Mouse (Mus musculus) right cerebral cortex, postnatal 25 days (tissue): ENCODE data around the gene Pak7.
"Not testable (repeated sequence)": the region's sequence is repeated elsewhere in the genome, so short reads cannot be mapped to it uniquely, and the experiment has no call there.

Experiments
- DNase-seq: peaks from one replicate; pipeline ENCODE4 v3.0.0; 2022

The Pak7 gene

GRCm38 (mm10) chr2:136387181-136388131, at the start of gene Pak7:
TSS of gene Pak7 (minus strand) at chr2:136387967.
- DNase-seq: peak; percentile 84

DNA sequence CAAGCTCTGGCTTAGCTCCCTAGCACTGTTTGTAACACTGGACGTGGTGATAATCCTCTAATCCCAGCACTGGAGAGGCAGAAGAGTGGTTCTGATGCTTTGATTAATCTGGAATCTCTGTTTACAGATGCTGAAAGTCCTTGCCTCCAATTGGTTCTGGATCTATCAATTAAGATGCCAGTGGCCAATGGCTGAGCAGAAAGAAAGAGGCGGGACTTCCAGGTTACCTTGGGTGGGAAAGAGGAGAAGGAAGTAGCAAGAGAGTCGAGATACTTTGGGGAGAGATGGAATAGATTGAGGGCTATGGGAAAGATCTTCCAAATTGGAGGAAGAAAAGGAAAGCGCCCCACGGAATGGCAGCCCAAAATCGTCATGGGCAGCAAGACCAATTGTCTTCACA, 37.8 kb upstream of the Pak7 start:
- DNase-seq: no peak

DNA sequence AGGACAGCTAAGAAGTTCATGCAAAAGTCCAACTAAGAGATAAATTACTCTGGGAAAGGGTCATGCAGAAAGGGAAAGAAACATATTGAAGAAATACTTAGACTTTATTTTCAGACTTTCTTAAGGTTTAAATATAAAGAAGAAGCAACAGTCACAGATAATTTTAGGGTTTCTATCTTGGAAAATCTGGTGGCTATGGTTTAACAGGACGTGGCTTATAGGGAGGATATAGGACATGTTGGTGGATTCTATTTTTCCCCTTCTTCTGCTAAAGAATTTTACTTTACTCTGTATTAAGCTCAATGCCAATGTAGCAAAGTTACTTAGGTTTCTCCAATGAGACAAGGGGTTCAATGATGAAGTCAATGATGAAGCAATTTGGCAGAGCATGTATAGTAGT, 31.8 kb upstream of the Pak7 start:
- no peak for DNase-seq

GRCm38 (mm10) chr2:136416381-136416780, 28.6 kb upstream of the Pak7 start:
- no peak for DNase-seq

DNA sequence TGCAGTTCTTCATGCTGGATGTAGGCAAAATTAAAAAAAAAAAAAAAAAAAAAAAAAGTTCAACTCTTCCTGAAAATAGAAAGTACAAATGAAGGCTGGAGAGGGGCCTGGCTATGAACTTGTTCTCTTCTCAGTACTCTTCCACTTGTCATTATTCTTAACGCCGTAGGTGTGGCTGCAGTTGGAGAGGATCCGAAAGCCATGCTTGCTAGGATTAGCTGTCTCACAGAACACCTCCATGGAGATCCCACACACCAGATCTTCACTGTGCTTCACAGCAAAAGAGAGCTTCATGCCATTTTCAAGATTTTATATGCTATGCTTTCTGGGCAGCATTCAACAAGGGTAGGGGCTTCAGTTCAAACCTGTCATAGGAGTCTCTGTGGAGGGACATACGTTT, 14.8 kb upstream of the Pak7 start:
- DNase-seq: no peak

DNA sequence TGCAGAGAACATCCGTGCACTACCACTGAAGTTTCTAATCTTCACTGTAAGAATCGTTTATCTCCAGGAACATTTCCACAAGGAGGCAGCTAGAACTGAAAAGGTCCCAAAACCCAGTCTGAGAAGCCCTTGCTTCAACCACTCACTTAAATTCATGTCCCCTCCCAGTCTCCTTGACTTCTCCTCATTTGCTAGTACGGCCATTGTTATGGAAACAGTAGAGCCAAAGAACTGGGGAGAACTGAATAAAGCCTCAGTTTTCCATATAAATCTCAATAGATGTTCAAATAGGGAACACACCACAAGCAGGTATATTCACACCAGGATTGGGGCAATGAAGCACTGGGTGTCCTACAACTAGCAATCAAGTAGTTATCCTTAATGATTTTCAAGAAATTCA, 12.4 kb downstream of the Pak7 start:
- DNase-seq: no peak

DNA sequence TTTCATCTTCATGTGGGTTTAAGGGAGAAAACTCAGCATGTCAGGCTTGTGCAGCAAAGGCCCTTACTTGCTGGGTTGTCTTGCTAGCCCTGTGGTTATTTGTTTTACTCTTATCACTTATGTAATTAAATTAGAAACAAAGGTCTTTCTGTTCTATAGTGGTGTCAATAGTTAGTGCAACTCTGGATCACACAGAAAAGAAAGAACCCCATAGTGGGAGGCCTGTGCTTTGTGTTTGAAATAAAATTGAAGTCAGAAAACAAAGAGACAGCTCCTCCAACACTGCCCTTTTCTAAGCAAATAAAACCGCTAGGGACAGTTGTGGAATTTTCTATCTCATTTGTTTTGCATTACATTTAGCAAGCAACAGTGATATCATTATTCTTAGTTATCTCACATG, 15.4 kb downstream of the Pak7 start:
- no peak for DNase-seq

- peak; percentile 6 for DNase-seq
Measured at GRCm38 (mm10) chr2:136351393-136352096, 36.2 kb downstream of the Pak7 start.

DNA sequence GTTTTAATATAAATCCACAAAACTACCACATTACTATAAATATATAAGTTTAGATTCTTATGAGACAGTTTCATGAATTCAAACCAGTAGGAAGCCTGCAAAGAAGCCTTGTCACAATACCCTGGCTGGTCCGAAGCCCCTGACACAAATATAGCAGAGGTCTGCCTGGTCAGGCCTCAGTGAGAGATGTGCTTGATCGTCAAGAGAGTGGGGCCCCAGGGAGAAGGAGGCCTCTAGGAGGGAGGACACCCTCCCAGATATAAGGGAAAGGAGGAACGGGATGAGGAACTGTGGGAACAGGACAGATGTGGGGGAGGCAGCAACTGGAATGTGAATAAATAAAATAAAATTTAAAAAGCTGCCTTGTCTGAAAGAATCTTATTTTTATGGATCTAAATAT, 37.3 kb downstream of the Pak7 start:
- DNase-seq: no peak

DNA sequence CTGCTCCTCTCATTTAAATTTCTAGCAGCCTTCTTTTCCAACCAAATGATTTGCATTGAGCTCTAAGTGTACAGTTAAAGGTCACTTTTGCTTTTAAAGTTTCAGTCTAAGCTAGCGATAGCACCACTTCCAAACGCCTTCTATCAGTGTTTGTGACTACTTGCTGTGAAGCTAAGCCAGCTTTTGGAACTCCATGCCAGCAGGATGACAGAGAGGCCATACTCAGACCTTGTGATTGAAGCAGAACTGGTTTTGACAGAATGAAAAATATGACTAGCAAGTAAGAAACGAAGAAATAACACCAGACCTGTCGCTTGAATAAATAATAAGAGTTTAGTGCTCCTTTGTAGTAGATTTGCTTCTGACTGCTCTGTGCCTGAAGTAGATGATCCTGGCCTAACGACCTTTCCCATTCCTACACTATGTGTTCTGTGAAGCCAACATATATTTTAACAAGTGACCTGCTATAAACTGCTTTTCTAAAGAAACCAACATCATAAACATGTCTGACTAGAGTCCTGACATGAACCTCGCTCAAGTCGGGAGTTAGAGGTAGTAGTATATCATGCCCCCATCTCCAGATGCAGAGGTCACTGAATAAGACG, 38.0 kb downstream of the Pak7 start:
- DNase-seq: no peak

GRCm38 (mm10) chr2:136344240-136344780, 43.5 kb downstream of the Pak7 start:
- not testable (repeated sequence) for DNase-seq

DNA sequence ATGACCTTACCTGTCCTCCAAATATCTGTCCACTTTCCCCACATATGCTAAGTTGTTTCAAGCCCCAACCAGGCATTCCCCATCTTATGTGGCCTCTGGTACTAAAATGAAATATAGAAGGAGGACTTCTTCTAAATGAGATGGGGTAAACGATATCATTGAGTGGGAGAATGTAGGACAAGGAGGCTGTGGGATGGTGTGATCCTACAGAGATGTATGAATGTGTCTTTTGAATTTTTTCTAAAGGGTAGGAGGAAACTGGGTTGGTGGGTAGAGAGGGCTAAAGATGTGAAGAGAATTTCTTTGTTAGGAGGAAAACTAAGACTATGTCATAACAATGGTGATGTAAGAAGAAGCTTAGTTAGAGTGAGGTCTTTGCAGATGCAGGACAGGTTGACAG, 57.8 kb downstream of the Pak7 start:
- DNase-seq: no peak

GRCm38 (mm10) chr2:136325646-136326045, 62.1 kb downstream of the Pak7 start:
- DNase-seq: no peak

GRCm38 (mm10) chr2:136309313-136309712, 78.5 kb downstream of the Pak7 start:
- DNase-seq: no peak

DNA sequence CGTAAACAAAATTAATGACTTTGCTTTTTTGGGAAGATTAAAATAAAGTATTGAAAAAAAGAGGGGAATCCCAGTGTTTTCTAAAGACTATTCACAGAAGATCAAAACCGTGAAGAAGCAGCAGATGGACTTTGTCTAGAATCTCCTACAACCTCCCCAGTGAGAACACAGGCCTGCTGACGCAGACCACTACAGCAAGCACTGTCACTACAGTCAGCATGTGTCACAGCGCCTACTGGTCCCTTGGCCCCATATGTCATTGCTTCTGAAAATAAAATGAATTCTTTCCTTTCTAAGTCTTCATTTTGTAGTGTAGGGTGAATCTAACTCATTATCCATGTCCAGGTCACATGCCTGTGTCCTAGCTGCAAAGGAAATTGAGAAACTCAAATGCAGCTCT, 79.0 kb downstream of the Pak7 start:
- no peak for DNase-seq

- DNase-seq: no peak
Measured at GRCm38 (mm10) chr2:136302201-136302600, 85.6 kb downstream of the Pak7 start.

- DNase-seq: peak; percentile 14
Measured at GRCm38 (mm10) chr2:136301406-136301805, 86.4 kb downstream of the Pak7 start.

DNA sequence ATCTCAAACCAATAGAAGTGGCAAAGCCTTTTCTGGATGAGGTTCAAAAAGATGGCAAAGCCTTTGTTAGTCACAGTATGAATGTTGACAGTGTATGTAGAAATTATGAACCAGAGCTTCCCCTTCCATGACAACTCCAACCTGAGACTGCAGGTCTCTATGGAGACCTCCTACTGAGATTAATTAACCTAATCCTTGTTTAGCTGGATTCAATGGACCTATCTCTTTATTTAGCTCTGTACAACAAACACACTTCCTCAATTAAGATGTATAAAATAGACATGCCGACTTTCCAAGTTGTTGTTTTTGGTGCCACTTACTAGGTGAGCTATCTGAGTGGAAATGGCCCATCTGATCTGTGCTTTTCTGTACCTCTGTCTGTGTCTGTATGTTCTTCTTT, 90.4 kb downstream of the Pak7 start:
- no peak for DNase-seq

DNA sequence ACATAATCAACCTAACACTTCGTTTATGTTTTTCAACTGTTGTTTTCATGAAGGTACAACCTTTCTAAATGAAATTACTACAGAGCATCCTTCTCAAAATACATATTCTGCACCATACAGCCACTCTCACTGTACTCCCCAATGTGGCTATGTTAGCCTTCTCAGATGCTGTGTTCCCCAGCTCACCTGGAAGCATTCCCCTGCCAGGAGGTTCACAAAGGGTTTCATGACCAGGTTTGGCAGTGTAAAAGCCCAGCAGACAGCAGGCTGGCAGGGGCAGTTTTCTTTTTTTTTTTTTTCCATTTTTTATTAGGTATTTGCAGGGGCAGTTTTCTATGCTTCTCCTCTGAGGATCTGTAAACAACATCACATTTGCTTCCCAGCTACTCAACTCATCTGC, 105.7 kb downstream of the Pak7 start:
- no peak for DNase-seq

GRCm38 (mm10) chr2:136241960-136242359, 145.8 kb downstream of the Pak7 start:
- DNase-seq: not testable (repeated sequence)

DNA sequence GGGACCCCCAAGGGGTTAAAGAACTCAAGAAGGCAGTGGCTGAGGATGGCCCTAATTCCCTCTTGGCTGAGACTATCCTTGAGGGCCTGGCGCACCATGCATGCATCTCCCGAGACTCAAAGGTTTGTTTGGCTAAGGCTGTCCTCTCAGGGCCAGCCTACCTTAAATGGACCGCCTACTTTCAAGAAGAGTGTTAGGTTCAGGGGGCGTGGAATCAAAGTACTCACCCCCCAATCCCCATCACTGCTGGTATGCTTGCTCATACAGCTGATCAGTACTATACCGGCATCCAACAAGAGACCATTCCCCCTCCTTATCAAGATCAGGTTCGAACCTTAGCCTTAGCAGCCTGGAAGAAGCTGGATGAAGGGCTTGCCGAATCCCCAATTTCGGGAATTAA, 156.5 kb downstream of the Pak7 start:
- no peak for DNase-seq

GRCm38 (mm10) chr2:136204034-136204433, 183.7 kb downstream of the Pak7 start:
- no peak for DNase-seq

DNA sequence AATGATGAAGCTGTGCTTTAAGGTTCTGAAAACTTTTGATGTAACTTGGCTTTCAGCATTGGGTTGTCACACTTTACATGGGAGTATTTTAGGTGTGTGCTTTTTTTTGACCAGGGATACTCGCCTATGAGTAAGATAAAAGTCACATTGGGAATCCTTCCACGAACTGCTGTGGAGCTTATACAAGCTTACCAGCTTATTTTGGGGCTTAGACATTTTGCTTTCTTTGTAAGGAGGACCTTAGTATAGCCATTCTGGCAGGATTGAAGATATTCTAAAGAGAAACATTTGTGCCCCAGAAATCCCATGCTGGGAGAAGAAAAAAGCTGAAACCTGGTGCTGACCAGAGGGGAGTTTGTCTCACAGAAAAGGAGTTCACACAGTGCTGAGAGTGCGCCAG, 212.7 kb downstream of the Pak7 start:
- DNase-seq: no peak
